Comparison of ENCODE assay signal across 24 mouse cellular contexts in the genomic region with DNA sequence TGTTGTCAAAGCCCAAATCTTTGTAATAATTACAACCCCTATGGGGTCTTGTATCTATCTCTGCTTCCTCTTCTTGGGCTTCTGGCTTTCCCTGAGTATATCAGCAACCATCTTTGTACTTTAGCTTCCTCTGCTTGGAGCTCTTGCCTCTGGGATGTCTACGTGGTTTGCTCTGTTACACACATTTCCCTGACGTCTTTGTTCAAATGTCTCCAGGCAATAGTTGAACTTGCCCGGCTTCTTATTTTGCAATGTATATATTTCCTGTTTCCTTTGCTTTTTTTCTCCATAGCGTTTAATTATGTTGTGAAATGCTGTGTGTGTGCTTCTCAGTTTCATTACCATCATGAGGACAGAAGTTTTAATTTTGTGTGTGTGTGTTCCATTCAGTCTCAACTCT. TPM values are rescaled to one million over a fixed set of nuclear protein-coding genes. Genes with fewer than 3 reads are reported as not detected.
"Had no signal": no experiment of that assay in that cellular context is flagged by ENCODE, and none has a peak within 500 bp of the region (broad histone marks: within the 10 kb centered on the region; RNA-seq: fewer than 3 reads in every experiment).

No protein-coding gene starts in this region.

- H3K9me3 ChIP-seq: limb, embryonic 12.5 days; limb, embryonic 15.5 days; lung, embryonic 15.5 days; midbrain, embryonic 10.5 days; midbrain, embryonic 13.5 days; neural tube, embryonic 13.5 days had no signal

- H3K9ac ChIP-seq: limb, embryonic 12.5 days; limb, embryonic 15.5 days; liver, embryonic 14.5 days; lung, embryonic 15.5 days; midbrain, embryonic 13.5 days; neural tube, embryonic 13.5 days had no signal

- DNase-seq: kidney, adult 2 months; kidney, postnatal 25 days; left cerebral cortex, postnatal 4 days; lung, adult 18-20 months; lung, postnatal 4 days; retina, postnatal 1 day; right cerebral cortex, postnatal 25 days; spleen, adult 18-20 months; thymus, adult 18-20 months; thymus, postnatal 36 days had no signal

- H3K4me3 ChIP-seq: limb, embryonic 12.5 days; limb, embryonic 15.5 days; lung, embryonic 15.5 days; megakaryocyte, embryonic 14.5 days; midbrain, embryonic 10.5 days; midbrain, embryonic 13.5 days; myocyte; neural tube, embryonic 13.5 days had no signal

- H3K36me3 ChIP-seq: limb, embryonic 12.5 days; limb, embryonic 15.5 days; lung, embryonic 15.5 days; midbrain, embryonic 10.5 days; midbrain, embryonic 13.5 days; neural tube, embryonic 13.5 days had no signal

- H3K4me2 ChIP-seq: limb, embryonic 12.5 days; limb, embryonic 15.5 days; lung, embryonic 15.5 days; midbrain, embryonic 13.5 days; neural tube, embryonic 13.5 days had no signal

- H3K27ac ChIP-seq: kidney, postnatal 0 days; limb, embryonic 12.5 days; limb, embryonic 15.5 days; liver, embryonic 14.5 days; lung, embryonic 15.5 days; midbrain, embryonic 10.5 days; midbrain, embryonic 13.5 days; neural tube, embryonic 13.5 days had no signal

- H3K27me3 ChIP-seq: limb, embryonic 15.5 days; lung, embryonic 15.5 days had no signal

- ATAC-seq: intestine, postnatal 0 days; midbrain, embryonic 13.5 days; midbrain, embryonic 16.5 days had no signal

RNA-seq across cellular contexts. Expression of gene Lepr, which starts 4.5 kb away (rescaled TPM):
- total RNA-seq: monocyte, adult 5-6 weeks; neutrophil, adult 5-6 weeks had no signal
